Mouse (Mus musculus): Measurements from ENCODE around the gene Rtp2. TPM values are rescaled to one million over a fixed set of nuclear protein-coding genes. Genes with fewer than 3 reads are reported as not detected.
"Not testable (repeated sequence)": the region's sequence is repeated elsewhere in the genome, so short reads cannot be mapped to it uniquely, and the experiment has no call there.

Rtp2 gene
- polyA plus RNA-seq, 1 experiment = 0.48 TPM

DNA sequence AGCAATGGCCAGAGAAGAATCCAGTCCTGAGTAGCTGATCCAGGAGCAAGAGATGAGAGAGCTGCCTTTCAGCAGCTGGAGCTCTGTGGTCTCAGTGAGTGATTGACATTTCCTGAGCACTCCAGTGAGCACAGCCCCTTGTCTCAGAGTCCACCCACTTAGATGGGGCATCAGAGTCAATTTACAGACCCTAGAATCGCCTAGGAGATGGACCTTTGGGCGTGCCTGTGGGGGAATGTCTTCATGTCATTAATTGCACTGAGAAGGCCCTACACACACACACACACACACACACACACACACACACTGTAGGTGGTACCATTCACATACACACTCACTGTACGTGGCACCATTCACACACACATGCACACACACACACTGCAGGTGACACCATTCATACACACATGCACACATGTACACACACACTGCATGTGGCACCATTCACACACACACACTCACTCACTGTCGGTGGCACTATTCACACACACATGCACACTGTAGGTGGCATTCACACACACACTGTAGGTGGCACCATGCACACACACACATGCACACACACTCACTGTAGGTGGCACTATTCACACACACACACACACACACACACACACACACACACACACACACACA, 20.0 kb upstream of the Rtp2 start:
- no peak for DNase-seq (ENCODE audit: extremely low spot score in 1 of 2, low spot score in 1 of 2)

DNA sequence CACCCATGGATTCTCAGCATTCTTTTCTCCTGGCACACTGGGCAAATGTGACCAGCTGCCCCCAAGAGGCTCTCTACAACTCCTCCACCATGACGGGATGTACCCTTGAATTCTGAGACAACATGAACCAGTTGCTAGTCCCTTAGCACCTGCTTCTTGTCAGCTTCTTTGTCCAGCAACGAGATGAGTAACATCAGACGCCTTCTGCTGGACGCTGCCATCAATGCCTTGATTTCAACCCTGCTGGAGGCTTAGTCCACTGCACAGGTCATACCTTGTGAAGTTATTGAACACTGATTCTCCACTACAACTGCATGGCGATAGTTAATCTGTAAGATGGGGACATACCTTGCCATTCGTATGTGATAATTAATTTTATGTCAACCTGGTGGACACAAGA, 15.5 kb upstream of the Rtp2 start:
- DNase-seq (ENCODE audit: extremely low spot score in 1 of 2, low spot score in 1 of 2) = no peak

DNA sequence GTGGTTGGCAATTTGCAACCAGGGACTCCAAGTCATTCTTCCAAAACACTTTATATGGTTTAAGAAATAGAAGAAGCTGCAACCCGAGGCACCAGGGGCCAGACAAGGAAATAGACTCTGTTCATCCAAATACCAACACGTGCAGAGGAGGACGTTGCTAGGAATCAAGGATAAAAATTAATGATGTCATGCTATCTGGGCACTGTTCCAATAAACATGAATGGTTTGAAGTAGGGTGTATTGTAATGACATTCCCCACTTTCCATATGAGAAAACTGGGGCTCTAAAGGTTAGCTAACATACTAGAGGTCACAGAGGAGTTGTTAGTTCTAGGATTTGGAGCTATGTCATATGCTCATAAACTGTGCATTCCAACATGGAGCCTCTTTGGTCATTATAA, 12.6 kb upstream of the Rtp2 start:
- no peak for DNase-seq (ENCODE audit: extremely low spot score in 1 of 2, low spot score in 1 of 2)

DNA sequence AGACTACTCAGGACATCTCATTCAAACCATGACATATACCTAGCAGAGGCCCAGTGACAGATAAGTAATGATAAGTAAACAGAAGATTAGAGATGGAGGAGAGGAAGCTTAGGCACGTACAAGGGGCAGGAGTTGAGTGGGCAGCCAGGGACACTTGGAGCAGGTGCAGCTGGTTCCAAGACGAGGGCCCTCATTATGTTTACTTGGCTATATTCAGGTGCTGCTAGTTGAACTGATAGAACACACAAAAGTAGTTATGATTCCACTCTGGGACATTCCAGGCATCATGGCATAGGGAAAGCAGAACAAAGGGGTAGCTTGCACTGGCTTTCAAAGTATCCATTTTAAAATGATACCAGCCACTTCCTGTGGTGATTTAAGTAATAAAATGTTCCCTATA, 2.2 kb upstream of the Rtp2 start:
- DNase-seq (ENCODE audit: extremely low spot score in 1 of 2, low spot score in 1 of 2) = no peak

DNA sequence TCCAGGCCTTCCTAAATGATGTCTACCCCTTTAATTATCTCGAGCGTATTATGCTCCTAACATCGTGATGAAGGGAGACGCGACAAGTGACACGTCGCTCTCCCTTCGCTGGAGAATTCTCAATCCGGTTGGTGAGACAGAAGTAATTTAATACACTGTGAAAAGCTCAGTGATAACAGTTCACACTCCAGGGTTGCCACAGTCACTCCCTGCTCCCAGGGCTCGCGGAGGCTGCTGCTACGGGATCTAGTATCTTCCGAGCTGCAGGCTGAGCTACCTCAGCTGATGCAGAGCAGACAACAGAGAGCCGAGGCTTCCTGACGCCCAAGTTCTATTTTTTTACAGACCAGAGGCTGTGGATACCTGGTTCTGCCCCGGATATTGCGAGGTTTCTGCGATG, 919 bp downstream of the Rtp2 start:
- no peak for DNase-seq (ENCODE audit: extremely low spot score in 1 of 2, low spot score in 1 of 2)

DNA sequence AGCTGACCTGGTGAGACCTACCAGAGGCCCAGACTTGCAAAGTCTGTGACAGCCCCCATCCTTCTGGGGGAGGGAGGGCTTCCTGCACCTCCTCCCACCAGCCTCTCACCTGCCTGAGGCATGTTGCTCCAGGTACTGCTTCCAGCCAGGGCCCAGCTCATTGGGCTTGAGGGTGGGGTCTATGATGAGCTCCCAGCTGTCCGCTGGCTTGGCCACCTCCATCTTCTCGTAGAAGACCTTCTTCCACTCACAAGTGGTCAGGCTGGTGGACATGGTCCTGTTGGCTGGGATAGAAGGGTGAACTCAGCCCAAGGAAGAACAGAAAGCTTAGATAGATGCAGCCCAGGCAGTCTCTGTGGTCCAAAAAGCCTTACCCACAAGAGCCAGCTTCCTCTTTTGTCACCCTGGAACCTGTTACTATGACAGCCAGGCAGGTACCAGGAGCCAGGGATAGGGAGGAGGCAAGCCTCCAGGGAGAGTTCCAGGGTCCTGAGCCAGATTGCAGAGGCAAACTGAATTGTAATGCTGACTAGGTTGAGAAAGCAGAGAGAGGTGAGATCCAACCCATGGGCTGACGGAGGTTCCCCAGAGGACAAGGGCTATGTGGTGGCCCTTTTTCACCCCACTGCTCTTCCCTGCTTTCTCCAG, 1.6 kb downstream of the Rtp2 start:
- DNase-seq (ENCODE audit: extremely low spot score in 1 of 2, low spot score in 1 of 2) = no peak

DNA sequence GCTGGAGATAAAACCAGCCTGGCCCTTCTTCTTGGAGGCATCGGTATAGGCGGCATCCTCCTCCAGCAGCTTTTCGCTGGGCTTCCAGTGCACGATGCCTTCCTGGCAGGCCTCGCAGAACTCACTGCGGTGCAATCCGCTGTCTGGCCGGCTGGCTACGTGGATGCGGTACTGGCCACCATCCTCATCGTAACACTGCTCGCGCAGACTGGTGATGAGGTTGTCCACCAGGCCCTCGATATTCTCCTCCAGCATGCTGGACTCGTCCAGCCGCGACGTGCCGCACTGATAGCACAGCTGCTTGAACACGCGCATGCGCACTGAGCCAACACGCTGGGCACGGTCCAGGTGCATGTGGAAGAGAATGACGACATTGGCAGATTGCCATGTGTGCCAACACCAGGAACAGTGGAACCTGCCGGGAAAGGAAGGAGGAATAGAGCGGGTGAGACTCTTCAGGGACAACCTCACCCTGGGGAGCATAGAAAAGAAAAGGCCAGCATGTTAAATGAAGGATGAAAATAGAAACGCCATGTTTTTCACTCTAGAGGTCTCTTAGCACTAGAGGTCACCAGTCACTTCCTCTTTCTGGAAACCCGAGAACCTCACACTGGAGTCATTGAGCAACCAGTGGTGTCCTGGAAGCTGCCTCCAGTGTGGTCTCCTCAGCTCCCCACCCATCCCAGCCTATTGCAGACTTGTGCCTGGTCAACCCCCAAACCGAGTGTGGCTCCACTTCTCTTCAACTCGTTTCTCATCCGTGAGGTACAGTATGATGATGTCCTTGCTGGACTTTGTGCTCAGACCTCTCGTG, 4.7 kb downstream of the Rtp2 start:
- no peak for DNase-seq (ENCODE audit: extremely low spot score in 1 of 2, low spot score in 1 of 2)

DNA sequence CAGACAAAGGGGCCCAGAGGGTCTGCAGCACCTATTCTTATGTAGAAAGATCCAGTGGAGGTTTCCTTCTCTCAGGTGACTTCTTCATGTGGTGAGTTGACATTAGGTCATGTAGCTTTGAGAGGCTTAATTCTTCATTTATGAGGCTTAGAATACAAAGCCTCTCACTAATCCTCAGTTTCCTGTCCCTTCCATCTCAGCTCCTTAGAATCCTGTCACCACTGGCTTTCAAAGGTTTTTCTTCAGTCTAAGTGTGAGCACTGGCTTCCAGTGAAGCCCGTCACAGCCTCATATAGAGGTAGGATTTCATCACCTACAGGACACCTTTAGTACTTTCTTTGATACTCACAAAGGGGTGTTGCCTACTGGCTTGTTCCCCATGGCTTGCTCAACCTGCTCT, 9.3 kb downstream of the Rtp2 start:
- no peak for DNase-seq (ENCODE audit: extremely low spot score in 1 of 2, low spot score in 1 of 2)

DNA sequence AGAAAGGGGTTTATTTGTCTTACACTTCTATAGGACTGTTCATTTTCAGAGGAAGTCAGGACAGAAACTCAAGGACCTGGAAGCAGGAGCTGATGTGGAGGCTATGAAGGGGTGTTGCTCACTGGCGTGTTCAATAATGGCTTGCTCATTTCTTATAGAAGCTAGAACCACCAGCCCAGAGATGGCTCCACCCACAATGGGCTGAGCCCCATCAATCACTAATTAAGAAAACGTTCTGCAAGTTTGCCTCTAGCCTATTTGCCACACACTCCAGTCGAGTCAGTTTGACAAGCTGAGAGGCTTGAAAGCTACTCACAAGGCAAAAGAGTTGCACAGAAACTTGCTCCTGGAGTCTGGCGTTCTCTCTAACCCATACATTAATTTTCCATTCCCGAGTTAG, 10.5 kb downstream of the Rtp2 start:
- no peak for DNase-seq (ENCODE audit: extremely low spot score in 1 of 2, low spot score in 1 of 2)

DNA sequence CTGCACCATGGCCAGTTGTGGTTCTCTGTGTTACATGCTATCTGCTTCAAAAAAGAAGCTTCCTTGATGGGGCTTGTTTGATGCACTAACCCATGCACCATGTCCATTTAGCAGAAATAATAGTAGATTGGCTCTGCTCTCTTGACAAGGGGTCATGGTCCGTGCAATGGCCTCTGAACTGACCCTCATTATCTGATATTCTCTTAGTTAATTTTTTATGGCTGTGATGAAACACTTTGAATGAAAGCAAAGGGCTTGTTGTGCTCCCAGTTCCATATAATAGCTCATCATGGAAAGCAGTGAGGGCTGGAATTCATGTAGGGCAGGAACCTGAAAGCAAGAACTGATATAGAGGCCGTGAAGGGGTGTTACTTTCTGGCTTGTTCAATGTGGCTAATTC, 12.8 kb downstream of the Rtp2 start:
- DNase-seq (ENCODE audit: extremely low spot score in 1 of 2, low spot score in 1 of 2) = no peak

DNA sequence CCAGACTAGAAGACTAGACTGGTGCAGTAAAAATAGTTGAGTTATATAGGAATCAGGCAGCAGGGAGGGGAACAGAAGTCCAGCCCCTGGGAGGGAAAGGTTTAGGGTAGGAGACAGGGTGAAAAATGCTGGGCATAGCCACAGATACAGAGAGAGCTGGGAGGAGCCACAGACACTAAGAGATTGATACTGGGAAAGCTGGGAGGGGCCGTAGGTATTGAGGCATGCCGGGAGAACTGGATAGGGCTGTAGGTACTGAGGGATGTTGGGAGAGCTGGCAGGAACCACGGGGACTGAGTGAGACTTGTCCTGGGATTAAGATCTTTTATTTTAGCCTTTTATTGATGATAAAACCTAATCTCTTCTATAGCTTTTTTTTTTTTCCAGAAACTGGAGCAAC, 18.8 kb downstream of the Rtp2 start:
- no peak for DNase-seq (ENCODE audit: extremely low spot score in 1 of 2, low spot score in 1 of 2)

DNA sequence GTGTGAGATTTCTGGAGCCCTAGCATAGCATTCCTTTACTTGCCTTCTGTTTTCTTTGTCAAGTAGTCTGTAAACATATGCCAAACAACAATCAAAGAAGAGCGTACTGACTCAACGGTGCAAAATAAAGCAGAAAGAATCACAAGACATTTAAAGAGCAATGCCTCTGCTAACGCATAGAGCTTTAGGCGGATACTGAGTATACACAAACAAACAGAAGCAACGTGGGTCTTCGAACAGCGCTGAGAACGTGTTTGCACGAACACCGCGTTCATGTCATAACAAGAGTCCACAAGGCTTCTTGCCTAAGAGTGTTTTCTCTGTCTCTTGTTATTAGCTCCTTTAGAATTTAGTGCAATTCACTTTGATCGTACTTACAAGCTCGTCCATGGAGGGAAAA, 19.5 kb downstream of the Rtp2 start:
- no peak for DNase-seq (ENCODE audit: extremely low spot score in 1 of 2, low spot score in 1 of 2)

DNA sequence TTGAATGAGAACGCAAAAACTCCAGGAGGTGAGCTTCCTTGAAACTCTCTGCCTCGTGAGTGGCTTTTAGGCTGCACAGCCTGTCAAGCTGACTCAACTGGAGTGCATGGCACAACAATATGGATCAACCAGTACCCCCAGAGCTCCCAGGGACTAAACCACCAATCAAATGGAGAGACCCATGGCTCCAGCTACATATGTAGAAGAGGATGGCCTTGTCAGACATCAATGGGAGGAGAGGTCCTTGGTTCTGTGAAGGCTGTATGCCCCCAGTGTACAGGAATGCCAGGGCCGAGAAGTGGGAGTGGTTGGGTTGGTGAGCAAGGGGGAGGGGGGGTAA, 23.2 kb downstream of the Rtp2 start:
- DNase-seq (ENCODE audit: extremely low spot score in 1 of 2, low spot score in 1 of 2) = not testable (repeated sequence)

DNA sequence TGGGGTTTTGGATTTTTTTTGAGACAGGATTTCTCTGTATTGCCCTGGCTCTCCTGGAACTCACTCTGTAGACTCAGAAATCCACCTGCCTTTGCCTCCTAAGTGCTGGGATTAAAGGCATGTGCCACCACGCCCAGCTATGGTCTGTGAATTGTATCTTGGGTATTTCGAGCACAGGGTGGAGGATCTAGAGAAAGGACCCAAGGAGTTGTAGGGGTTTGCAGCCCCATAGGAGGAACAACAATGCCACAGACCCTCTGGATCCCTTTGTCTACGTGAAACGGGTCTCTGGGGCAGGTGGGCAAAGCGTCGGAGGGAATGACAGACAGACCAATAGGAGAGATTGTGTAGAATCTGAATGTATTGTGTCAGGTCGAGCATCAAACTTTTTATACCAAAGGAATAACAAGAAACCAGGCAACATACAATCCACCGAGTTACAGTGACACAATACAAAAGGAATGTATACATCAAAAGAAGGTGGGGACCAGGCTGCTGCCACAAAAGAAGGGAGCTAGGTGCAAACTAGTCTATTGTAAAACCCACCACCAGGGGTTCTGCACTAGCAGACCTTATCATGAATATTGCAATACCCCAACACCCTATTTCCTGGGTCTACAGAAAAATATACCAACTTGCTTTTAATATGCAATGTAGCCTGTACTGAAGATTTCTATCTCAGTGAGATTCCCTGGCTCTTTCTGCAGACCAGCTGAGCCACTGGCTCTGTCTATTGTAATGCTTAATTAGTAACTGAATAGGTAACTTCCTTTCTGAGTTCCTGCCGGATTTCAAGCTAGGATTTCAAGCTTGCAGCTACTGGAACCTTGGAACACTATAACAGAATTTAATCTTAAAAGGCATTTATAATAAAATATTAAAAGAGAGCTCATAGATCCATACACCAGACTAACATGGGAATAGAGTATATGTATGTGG, 23.8 kb downstream of the Rtp2 start:
- not testable (repeated sequence) for DNase-seq (ENCODE audit: extremely low spot score in 1 of 2, low spot score in 1 of 2)

DNA sequence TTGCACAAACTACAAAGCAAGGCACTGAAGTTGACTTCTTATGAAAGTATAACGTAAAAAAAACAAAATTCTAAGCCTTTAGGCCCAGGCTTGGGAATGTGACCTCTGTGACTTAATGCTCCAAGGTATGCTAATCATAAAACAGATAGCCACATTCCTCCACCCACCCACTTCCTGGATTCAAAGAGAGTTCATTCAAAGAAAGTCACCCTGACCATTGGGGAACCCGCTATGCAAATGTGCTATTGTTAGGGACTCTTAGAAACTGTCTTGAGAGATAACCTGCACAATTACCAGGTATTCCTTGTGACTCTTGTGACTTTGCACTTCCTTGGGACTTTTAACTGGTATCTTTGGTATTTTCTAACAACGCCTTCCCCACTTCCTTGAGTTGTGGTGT, 25.6 kb downstream of the Rtp2 start:
- not testable (repeated sequence) for DNase-seq (ENCODE audit: extremely low spot score in 1 of 2, low spot score in 1 of 2)

DNA sequence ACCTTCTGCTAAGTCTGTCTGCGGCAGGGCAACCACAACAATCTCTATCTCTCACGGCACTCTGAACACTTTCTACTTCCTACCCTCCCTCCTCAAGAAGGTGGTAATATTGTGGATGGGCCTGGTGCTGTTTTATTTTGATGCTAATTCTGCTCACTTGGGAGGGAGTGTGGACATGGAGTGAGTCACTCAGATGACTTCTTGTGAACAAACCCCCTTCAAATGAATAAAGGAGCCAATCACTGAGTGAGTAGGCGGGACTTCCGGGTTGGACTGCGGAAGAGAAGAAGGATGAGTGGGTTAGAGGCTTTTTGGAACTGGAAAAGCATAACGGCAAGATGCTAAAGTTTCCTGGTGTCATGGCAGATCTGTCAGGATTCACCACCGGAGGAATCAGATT, 30.8 kb downstream of the Rtp2 start:
- no peak for DNase-seq (ENCODE audit: extremely low spot score in 1 of 2, low spot score in 1 of 2)

DNA sequence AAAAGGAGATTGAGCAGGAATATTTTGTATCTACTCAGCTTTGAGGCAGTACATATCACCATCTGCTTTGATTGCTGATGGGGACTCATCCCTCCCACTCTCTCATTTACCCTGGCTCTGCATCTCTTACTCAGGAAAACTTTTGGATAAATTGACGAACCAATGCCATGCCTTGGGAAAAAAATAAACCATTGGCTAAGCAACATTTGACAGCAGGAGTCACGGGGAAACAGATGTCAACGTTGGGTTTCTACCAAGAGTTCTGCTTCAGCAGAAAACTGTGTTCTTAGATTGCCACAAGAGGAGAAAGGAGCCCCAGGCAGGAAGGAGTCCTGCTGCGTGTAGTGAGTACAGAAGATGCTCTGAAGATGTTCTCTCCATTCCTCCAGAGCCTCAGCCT, 32.1 kb downstream of the Rtp2 start:
- peak; percentile 25 to 52 for DNase-seq (ENCODE audit: extremely low spot score in 1 of 2, low spot score in 1 of 2)

DNA sequence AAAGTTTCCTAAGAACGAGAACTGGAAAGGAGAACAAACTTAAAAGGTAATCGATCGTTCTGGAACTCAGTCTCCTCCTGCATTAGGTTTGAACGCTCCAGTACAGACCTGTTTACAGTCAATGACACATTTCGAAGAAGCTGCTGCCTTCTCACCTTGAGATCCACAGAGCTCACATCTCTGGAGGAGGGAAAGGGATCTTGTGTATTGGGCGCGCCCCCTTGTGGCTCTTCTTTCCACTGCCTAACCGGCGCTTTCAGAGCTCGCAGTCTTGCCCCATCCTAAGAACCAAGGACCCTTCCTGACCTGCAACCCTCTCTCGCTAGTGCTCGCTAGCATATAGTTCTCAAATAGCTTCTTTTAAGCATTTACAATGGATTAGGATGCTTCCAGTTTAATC, 33.4 kb downstream of the Rtp2 start:
- DNase-seq (ENCODE audit: extremely low spot score in 1 of 2, low spot score in 1 of 2) = peak; percentile 63 to 92

DNA sequence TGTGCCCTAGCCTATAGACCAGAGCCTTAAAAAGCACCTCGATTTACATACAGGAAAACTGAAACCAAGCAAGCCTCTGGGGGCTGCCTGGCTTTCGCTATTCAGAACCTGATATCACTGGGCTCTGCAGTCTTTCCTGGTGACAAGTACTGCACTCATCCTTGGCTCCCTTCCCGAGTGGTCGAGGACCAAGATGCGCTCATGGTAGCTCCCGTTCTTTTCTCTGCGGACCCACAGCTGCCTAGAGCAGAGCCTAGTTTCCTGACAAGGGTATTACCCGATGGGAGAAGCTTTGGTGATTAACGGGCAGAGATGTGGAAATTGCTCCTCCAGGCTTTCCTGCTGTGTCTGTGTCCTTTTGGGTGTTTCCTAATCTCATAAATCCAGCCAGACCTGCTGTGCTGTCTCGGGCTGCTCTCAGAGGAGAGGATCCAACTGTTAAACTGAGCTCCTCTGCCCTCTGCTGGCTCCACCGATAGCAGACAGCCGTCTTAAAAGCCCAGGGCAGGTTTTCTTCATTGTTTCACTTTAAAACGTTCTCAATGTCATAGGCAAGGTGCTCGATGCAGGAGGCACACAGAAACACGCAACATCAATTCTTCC, 34.1 kb downstream of the Rtp2 start:
- peak; percentile 57 to 86 for DNase-seq (ENCODE audit: extremely low spot score in 1 of 2, low spot score in 1 of 2)

DNA sequence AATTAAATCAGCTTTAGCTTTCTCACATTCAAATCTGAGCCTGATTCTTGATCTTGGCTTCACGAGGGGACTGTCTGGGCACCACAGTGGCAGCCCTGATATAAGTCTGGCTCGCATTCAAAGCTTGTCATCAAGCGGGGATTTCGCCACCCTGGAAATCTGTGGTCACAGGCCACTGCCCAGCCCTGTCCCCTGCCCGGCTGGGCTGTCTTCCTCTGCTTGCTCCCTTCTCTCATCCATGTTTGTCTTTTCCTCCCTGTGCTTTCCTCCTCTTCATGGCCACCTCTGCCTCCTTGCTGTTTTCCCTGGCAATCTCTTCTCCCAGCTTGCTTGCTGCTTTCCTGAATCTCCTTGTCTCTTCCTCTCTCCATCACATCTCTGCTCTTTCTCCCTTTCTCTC, 34.7 kb downstream of the Rtp2 start:
- no peak for DNase-seq (ENCODE audit: extremely low spot score in 1 of 2, low spot score in 1 of 2)

DNA sequence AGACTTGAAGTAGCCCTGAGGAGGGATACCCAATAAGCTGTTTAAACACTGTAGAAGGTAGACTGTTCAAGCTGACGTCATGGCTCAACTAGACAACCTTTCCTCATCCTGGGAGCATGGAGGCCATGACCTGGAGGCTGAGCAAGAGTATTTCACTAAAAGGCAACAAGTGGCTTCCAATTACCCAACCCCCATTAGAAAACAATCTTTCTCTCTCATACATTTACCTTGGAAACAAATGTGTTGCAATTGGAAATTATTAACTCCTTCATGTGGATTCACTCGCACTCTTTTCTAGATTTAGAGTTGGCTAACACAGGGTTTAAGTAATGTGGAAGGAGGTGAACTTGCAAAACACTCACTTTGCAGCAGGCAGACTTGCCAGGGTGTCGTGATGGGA, 37.1 kb downstream of the Rtp2 start:
- DNase-seq (ENCODE audit: extremely low spot score in 1 of 2, low spot score in 1 of 2) = no peak

All from frontal cortex, adult 2 months (tissue).